Mouse (Mus musculus): ENCODE measurements around the gene Aldh2. TPM values are rescaled to one million over a fixed set of nuclear protein-coding genes. Genes with fewer than 3 reads are reported as not detected.
"Not testable (repeated sequence)": the region's sequence is repeated elsewhere in the genome, so short reads cannot be mapped to it uniquely, and the experiment has no call there.

Gene Aldh2
- polyA plus RNA-seq, 2 experiments, result 108 to 328 TPM

DNA sequence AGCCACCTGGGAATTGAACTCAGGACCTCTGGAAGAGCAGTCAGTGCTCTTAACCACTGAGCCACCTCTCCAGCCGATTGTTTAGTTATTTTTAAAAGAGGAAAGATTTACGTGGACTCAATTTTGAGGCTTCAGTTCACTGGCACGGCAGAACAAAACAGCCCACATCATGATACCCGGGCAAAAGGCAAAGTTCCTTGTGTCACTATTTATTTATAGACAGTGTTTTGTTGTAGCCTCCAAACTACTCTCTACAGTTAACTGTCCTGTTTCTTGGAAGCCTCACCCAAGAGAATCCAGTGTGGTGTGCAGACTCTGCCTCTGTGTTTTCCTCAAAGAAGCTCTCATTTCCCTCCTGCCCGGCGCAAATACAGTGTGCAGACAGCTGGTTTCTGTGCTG, 18.4 kb upstream of the Aldh2 start:
- Histone ChIP-seq H3K4me2 (replicated peaks; ENCODE audit: low read depth, low read length, severe bottlenecking) (no peak overlapping the region), H3K4me3 (replicated peaks; ENCODE audit: low read length) (no peak overlapping the region), H3K36me3 (ENCODE audit: control insufficient read depth, insufficient read depth, low read length) (no peaks in the 10 kb centered on the region), H3K4me1 (ENCODE audit: control insufficient read depth, insufficient read depth, low read length) (no peaks in the 10 kb centered on the region), H3K27me3 (ENCODE audit: control insufficient read depth, insufficient read depth, low read length) (no peaks in the 10 kb centered on the region), H3K9ac (ENCODE audit: low read depth, low read length, severe bottlenecking) (no peak overlapping the region), H3K9me3 (ENCODE audit: control insufficient read depth, low read length) (no peaks in the 10 kb centered on the region), H3K27ac (replicated peaks; ENCODE audit: low read depth, low read length) (no peak overlapping the region)
- TF ChIP-seq POLR2A (IDR thresholded peaks at IDR 0.05; ENCODE audit: borderline replicate concordance, extremely low read depth, insufficient read depth, insufficient read length), result no peak
- 84% methylated on average over 6 of the region's 6 CpGs for WGBS
- DNase-seq (ENCODE audit: low spot score), result no peak
- no peak for ATAC-seq (ENCODE audit: low FRiP score, low read depth)

GRCm38 (mm10) chr5:121609556-121610135, 16.0 kb upstream of the Aldh2 start:
- ATAC-seq (ENCODE audit: low FRiP score, low read depth); H3K4me3 ChIP-seq (replicated peaks; ENCODE audit: low read length); H3K36me3 ChIP-seq (ENCODE audit: control insufficient read depth, insufficient read depth, low read length); H3K4me1 ChIP-seq (ENCODE audit: control insufficient read depth, insufficient read depth, low read length); H3K9me3 ChIP-seq (ENCODE audit: control insufficient read depth, low read length); H3K9ac ChIP-seq (ENCODE audit: low read depth, low read length, severe bottlenecking); DNase-seq (ENCODE audit: low spot score); H3K4me2 ChIP-seq (replicated peaks; ENCODE audit: low read depth, low read length, severe bottlenecking); H3K27ac ChIP-seq (replicated peaks; ENCODE audit: low read depth, low read length); H3K27me3 ChIP-seq (ENCODE audit: control insufficient read depth, insufficient read depth, low read length): not testable (repeated sequence)
- 54% methylated on average over 7 of the region's 8 CpGs for WGBS

DNA sequence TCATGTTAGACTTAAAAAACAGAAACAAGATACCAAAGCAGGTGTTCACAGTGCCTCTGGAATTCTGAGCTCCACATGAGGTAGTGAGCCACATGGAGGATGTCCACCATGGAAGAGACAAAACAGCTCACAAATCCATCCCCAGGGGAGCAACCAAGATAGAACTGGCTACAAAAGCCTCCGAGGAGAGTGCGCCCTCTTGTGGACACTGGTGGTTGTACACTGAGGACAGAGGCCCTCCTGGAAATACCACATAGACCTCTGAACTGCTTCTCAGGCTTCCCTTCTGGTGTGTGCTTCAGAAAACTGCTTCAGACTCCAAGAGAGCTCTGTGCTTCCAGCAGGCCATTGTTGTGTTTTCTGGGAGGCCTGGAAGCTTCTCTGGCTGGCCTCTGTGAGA, 12.5 kb upstream of the Aldh2 start:
- WGBS, result 0% methylated on average over 2 of the region's 2 CpGs
- ATAC-seq (ENCODE audit: low FRiP score, low read depth) (no peak), DNase-seq (ENCODE audit: low spot score) (peak; percentile 73)
- Histone ChIP-seq H3K9me3 (ENCODE audit: control insufficient read depth, low read length) (no peaks in the 10 kb centered on the region), H3K4me3 (replicated peaks; ENCODE audit: low read length) (no peak overlapping the region), H3K36me3 (ENCODE audit: control insufficient read depth, insufficient read depth, low read length) (no peaks in the 10 kb centered on the region), H3K27me3 (ENCODE audit: control insufficient read depth, insufficient read depth, low read length) (no peaks in the 10 kb centered on the region), H3K4me1 (ENCODE audit: control insufficient read depth, insufficient read depth, low read length) (0 out of 2 replicates have a peak, but pooled peaks cover 4% of the 10 kb centered on the region), H3K27ac (replicated peaks; ENCODE audit: low read depth, low read length) (no peak overlapping the region), H3K4me2 (replicated peaks; ENCODE audit: low read depth, low read length, severe bottlenecking) (no peak overlapping the region), H3K9ac (ENCODE audit: low read depth, low read length, severe bottlenecking) (no peak overlapping the region)
- TF ChIP-seq POLR2A (IDR thresholded peaks at IDR 0.05; ENCODE audit: borderline replicate concordance, extremely low read depth, insufficient read depth, insufficient read length), result no peak

DNA sequence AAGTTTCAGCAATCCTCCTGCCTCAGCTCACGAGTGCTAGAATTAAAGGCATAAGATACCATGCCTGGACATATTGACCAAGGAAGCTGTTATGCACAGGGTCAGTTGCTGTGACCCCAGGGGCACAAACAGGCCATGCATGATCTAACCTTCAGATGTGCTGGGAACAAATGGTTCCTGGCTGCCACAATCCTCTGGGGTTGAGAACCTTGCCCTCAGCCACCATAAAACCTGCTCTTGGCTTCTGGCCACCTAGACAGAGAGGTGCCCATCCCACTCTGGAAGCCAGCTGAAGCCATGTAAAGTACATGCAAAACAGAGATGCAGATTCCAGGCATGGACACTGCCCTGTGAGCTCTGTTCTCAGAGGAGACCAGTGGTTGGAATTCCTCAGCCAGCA, 10.2 kb upstream of the Aldh2 start:
- ATAC-seq (ENCODE audit: low FRiP score, low read depth); H3K4me2 ChIP-seq (replicated peaks; ENCODE audit: low read depth, low read length, severe bottlenecking); H3K36me3 ChIP-seq (ENCODE audit: control insufficient read depth, insufficient read depth, low read length); H3K4me3 ChIP-seq (replicated peaks; ENCODE audit: low read length); H3K9me3 ChIP-seq (ENCODE audit: control insufficient read depth, low read length); DNase-seq (ENCODE audit: low spot score); H3K9ac ChIP-seq (ENCODE audit: low read depth, low read length, severe bottlenecking); H3K27me3 ChIP-seq (ENCODE audit: control insufficient read depth, insufficient read depth, low read length); H3K4me1 ChIP-seq (ENCODE audit: control insufficient read depth, insufficient read depth, low read length); H3K27ac ChIP-seq (replicated peaks; ENCODE audit: low read depth, low read length): not testable (repeated sequence)
- WGBS, result 69% methylated on average over 1 of the region's 1 CpGs

DNA sequence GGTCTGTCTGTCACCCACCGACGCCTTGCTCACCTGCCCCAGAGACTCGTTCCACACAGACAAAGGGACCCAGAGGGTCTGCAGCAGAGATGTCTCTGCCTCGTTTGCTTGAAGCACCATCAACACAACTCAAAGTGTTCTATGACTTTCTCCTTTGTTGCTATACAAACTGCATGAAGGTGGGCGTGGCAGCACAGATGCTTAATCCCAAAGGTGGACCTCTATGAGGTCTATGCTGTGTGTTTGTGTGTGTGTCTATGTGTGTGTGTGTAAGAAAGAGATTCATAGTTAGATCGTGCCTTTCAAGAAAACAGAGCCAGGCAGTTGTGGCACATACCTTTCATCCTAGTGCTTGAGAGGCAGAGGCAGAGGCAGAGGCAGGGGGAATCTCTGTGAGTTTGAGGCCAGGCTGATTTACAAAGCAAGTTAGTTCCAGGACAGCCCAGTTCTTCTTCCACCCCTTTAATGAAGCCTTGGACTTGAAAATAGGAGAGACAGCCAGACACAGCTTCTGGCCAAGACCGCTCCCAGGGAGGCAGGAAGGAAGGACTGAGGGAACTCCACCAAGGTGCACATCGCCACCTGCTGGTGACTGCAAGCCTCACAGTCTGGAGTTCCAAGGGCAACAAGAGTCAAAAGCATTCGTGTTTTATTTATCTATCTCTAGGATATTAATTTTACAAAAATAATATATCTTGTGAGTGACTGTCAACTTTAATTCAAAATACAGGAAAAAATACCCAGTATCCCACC, 8.1 kb upstream of the Aldh2 start:
- H3K4me1 ChIP-seq (ENCODE audit: control insufficient read depth, insufficient read depth, low read length), result 0 out of 2 replicates have a peak, but pooled peaks cover 4% of the 10 kb centered on the region
- ATAC-seq (ENCODE audit: low FRiP score, low read depth) (peak; percentile 74), DNase-seq (ENCODE audit: low spot score) (peak; percentile 89)
- no peak overlapping the region for H3K9ac ChIP-seq (ENCODE audit: low read depth, low read length, severe bottlenecking)
- H3K27ac ChIP-seq (replicated peaks; ENCODE audit: low read depth, low read length), result no peak overlapping the region
- no peaks in the 10 kb centered on the region for H3K27me3 ChIP-seq (ENCODE audit: control insufficient read depth, insufficient read depth, low read length)
- H3K4me3 ChIP-seq (replicated peaks; ENCODE audit: low read length), result no peak overlapping the region
- no peaks in the 10 kb centered on the region for H3K9me3 ChIP-seq (ENCODE audit: control insufficient read depth, low read length)
- no peak overlapping the region; the same call in 1 of the 2 replicates for H3K4me2 ChIP-seq (replicated peaks; ENCODE audit: low read depth, low read length, severe bottlenecking)
- no peaks in the 10 kb centered on the region for H3K36me3 ChIP-seq (ENCODE audit: control insufficient read depth, insufficient read depth, low read length)
- WGBS, result 33% methylated on average over 9 of the region's 9 CpGs
- no peak for TF ChIP-seq POLR2A (IDR thresholded peaks at IDR 0.05; ENCODE audit: borderline replicate concordance, extremely low read depth, insufficient read depth, insufficient read length)
